Mouse (Mus musculus) MEL (cell line): ENCODE measurements around the gene Angptl7. TPM values are rescaled to one million over a fixed set of nuclear protein-coding genes. Genes with fewer than 3 reads are reported as not detected.

Source experiments
- DNase-seq: peaks from one replicate; pipeline ENCODE4 v3.0.0; 2011; ENCODE audit warnings: low read depth, low spot score
- H3K27ac ChIP-seq: 2 replicates; pipeline ENCODE4 v1.5.1; 2012; ENCODE audit warnings: low read depth, mild to moderate bottlenecking, control low read depth, low read length, moderate library complexity; ENCODE audit not compliant: control insufficient read depth
- H3K27me3 ChIP-seq, 2 experiments: fragments of 150-350 bp in 1 of 2; sonication (generic) in 1 of 2; 2 replicates each; pipeline ENCODE4 v1.6.1; 2012; ENCODE audit warnings: low read length in 2 of 2, mild to moderate bottlenecking in 2 of 2, improper control_type of control experiment in 1 of 2, moderate library complexity in 1 of 2; ENCODE audit not compliant: insufficient read depth in 2 of 2, control insufficient read depth in 1 of 2
- H3K36me3 ChIP-seq, 2 experiments: 2 replicates each; pipeline ENCODE4 v1.6.1; 2012 to 2014; ENCODE audit warnings: low read length in 2 of 2, improper control_type of control experiment in 1 of 2, inconsistent platforms in 1 of 2, mild to moderate bottlenecking in 1 of 2; ENCODE audit not compliant: insufficient read depth in 2 of 2, control insufficient read depth in 1 of 2
- H3K4me1 ChIP-seq, 2 experiments: fragments of 150-350 bp in 1 of 2; sonication (generic) in 1 of 2; 2 replicates each; pipeline ENCODE4 v1.6.1; 2012; ENCODE audit warnings: low read length in 2 of 2, improper control_type of control experiment in 1 of 2, mild to moderate bottlenecking in 1 of 2; ENCODE audit not compliant: insufficient read depth in 2 of 2, control insufficient read depth in 1 of 2
- H3K4me3 ChIP-seq, 2 experiments: fragments of 150-350 bp in 1 of 2; sonication (generic) in 1 of 2; 2 replicates each; pipeline ENCODE4 v1.5.1; 2012; ENCODE audit warnings: low read depth in 2 of 2, low read length in 2 of 2, mild to moderate bottlenecking in 2 of 2, moderate library complexity in 2 of 2, control low read depth in 1 of 2, improper control_type of control experiment in 1 of 2; ENCODE audit not compliant: control insufficient read depth in 1 of 2, insufficient read depth in 1 of 2
- H3K79me2 ChIP-seq: 2 replicates; pipeline ENCODE4 v1.6.1; 2012; ENCODE audit warnings: mild to moderate bottlenecking, low read length, moderate library complexity; ENCODE audit not compliant: control insufficient read depth, poor library complexity, insufficient read depth
- H3K9ac ChIP-seq: 2 replicates; pipeline ENCODE4 v1.6.1; 2012; ENCODE audit warnings: low read depth, mild to moderate bottlenecking, control low read depth, low read length, moderate library complexity; ENCODE audit not compliant: control insufficient read depth, poor library complexity, severe bottlenecking
- H3K9me3 ChIP-seq: fragments of 150-350 bp; sonication (generic); replicated peaks from 2 replicates; pipeline ENCODE4 v1.6.1; 2012; ENCODE audit warnings: mild to moderate bottlenecking, low read length, improper control_type of control experiment, moderate library complexity; ENCODE audit not compliant: insufficient read depth
- CTCF ChIP-seq, 3 experiments: IDR thresholded peaks in 2 of 3; conservative IDR thresholded peaks in 1 of 3; 2 replicates each; pipeline ENCODE4 v1.5.1; 2011 to 2012; ENCODE audit warnings: low read length in 3 of 3, low read depth in 2 of 3, mild to moderate bottlenecking in 2 of 3, improper control_type of control experiment in 1 of 3, inconsistent platforms in 1 of 3, mixed read lengths in 1 of 3, moderate library complexity in 1 of 3; ENCODE audit not compliant: control insufficient read depth in 1 of 3, insufficient read depth in 1 of 3, poor library complexity in 1 of 3, severe bottlenecking in 1 of 3
- E2F4 ChIP-seq: IDR thresholded peaks from 2 replicates; pipeline ENCODE4 v1.6.1; 2011; ENCODE audit warnings: low read depth, low read length, improper control_type of control experiment, borderline replicate concordance
- ELF1 ChIP-seq: IDR thresholded peaks from 2 replicates; pipeline ENCODE4 v1.6.1; 2014; ENCODE audit warnings: low read depth, mild to moderate bottlenecking, inconsistent platforms, low read length, improper control_type of control experiment, moderate library complexity
- EP300 ChIP-seq, 2 experiments: IDR thresholded peaks; 2 replicates each; pipeline ENCODE4 v1.6.1; 2011; ENCODE audit warnings: improper control_type of control experiment in 2 of 2, low read length in 2 of 2, low read depth in 1 of 2, mild to moderate bottlenecking in 1 of 2
- ETS1 ChIP-seq: IDR thresholded peaks from 2 replicates; pipeline ENCODE4 v1.6.1; 2012; ENCODE audit warnings: low read depth, mild to moderate bottlenecking, inconsistent platforms, low read length, improper control_type of control experiment, moderate library complexity
- GATA1 ChIP-seq: IDR thresholded peaks from 2 replicates; pipeline ENCODE4 v1.6.1; 2011; ENCODE audit warnings: low read depth, low read length, improper control_type of control experiment
- HCFC1 ChIP-seq: IDR thresholded peaks from 2 replicates; pipeline ENCODE4 v1.6.1; 2012; ENCODE audit warnings: low read depth, mild to moderate bottlenecking, inconsistent platforms, low read length, improper control_type of control experiment, moderate library complexity
- JUND ChIP-seq: IDR thresholded peaks from 2 replicates; pipeline ENCODE4 v1.6.1; 2011; ENCODE audit warnings: low read depth, mild to moderate bottlenecking, improper control_type of control experiment, low read length
- MAX ChIP-seq: IDR thresholded peaks from 2 replicates; pipeline ENCODE4 v1.6.1; 2011; ENCODE audit warnings: low read length, improper control_type of control experiment
- MAZ ChIP-seq: IDR thresholded peaks from 2 replicates; pipeline ENCODE4 v1.6.1; 2012; ENCODE audit warnings: low read depth, mild to moderate bottlenecking, inconsistent platforms, low read length, improper control_type of control experiment
- MEF2A ChIP-seq: IDR thresholded peaks from 2 replicates; pipeline ENCODE4 v1.6.1; 2014; ENCODE audit warnings: low read depth, mild to moderate bottlenecking, inconsistent platforms, low read length, improper control_type of control experiment; ENCODE audit not compliant: poor library complexity, insufficient replicate concordance, severe bottlenecking; ENCODE audit errors: extremely low read depth
- POLR2A ChIP-seq, 2 experiments: IDR thresholded peaks; 2 replicates each; pipeline ENCODE4 v1.6.1; 2011 to 2012; ENCODE audit warnings: low read length in 2 of 2, mild to moderate bottlenecking in 2 of 2, control low read depth in 1 of 2, improper control_type of control experiment in 1 of 2, low read depth in 1 of 2, moderate library complexity in 1 of 2; ENCODE audit not compliant: control insufficient read depth in 1 of 2, insufficient read depth in 1 of 2, poor library complexity in 1 of 2
- RCOR1 ChIP-seq: IDR thresholded peaks from 2 replicates; pipeline ENCODE4 v1.6.1; 2012; ENCODE audit warnings: low read depth, mild to moderate bottlenecking, inconsistent platforms, low read length, improper control_type of control experiment
- SIN3A ChIP-seq: IDR thresholded peaks from 2 replicates; pipeline ENCODE4 v1.6.1; 2012; ENCODE audit warnings: low read length, improper control_type of control experiment, inconsistent platforms
- USF2 ChIP-seq, 2 experiments: IDR thresholded peaks; 2 replicates each; pipeline ENCODE4 v1.6.1; 2011 to 2012; ENCODE audit warnings: improper control_type of control experiment in 2 of 2, low read length in 2 of 2, borderline replicate concordance in 1 of 2, inconsistent platforms in 1 of 2, low read depth in 1 of 2, mild to moderate bottlenecking in 1 of 2; ENCODE audit not compliant: insufficient read depth in 1 of 2
- ZKSCAN1 ChIP-seq: IDR thresholded peaks from 2 replicates; pipeline ENCODE4 v1.6.1; 2012; ENCODE audit warnings: low read depth, mild to moderate bottlenecking, inconsistent platforms, low read length, improper control_type of control experiment, moderate library complexity
- polyA plus RNA-seq, 2 experiments: library from polyadenylated mRNA; stranded (reverse) in 1 of 2; unstranded in 1 of 2; fragments of >175 nt in 1 of 2; fragments of >200 nt in 1 of 2; gene quantifications; 2 replicates each; pipeline versions ENCODE4 v1.2.1 to v1.2.4; 2012; ENCODE audit warnings: low replicate concordance in 2 of 2, low read depth in 1 of 2; ENCODE audit not compliant: insufficient read length in 2 of 2, insufficient read depth in 1 of 2, missing spikeins in 1 of 2
- total RNA-seq: library from RNA; depleted of rRNA; stranded (reverse); fragments of 300-350 nt; gene quantifications from 2 replicates; pipeline ENCODE4 v1.2.3, GENCODE M21; 2012

Gene Angptl7
- total and polyA plus RNA-seq, 3 experiments: not detected

DNA sequence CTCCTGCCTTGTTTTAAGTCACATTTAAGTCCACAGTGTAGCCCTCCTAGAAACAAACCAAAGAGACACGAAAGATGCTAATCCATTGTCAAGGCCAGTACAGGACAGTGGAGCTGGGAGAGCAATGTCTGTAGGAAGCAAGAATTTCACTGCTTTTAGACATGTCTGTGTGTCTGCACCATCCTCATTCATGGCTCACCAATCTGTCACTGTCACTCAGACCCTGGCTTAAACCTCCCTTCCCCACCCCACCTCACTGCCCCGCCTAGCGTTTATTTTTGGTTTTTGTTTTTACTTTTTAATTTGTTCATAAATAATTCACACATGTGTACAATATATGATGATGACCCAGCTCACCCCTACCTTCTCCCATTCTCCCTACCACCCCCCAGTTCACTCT lies 32.3 kb upstream of the Angptl7 start:
- TF ChIP-seq MEF2A: no peak
- TF ChIP-seq USF2 (IDR thresholded peaks at IDR 0.05; ENCODE audit: borderline replicate concordance in 1 of 2, insufficient read depth in 1 of 2, low read depth in 1 of 2, low read length in 2 of 2): no peak
- TF ChIP-seq ELF1: no peak
- no peak for TF ChIP-seq CTCF (IDR thresholded peaks at IDR 0.05 in 2 of 3, conservative IDR thresholded peaks at IDR 0.05 in 1 of 3; ENCODE audit: control insufficient read depth in 1 of 3, insufficient read depth in 1 of 3, low read depth in 2 of 3, low read length in 3 of 3, poor library complexity in 1 of 3, severe bottlenecking in 1 of 3)
- DNase-seq: no peak
- no peak overlapping the region for H3K9ac ChIP-seq
- H3K36me3 ChIP-seq: peaks cover 0 to 2% of the 10 kb centered on the region in 2 experiments; a peak in 2 of 4 replicates
- H3K27me3 ChIP-seq: no peaks in the 10 kb centered on the region
- H3K79me2 ChIP-seq: no peaks in the 10 kb centered on the region
- no peak overlapping the region for H3K4me3 ChIP-seq
- H3K27ac ChIP-seq: no peak overlapping the region
- H3K9me3 ChIP-seq: no peaks in the 10 kb centered on the region
- no peaks in the 10 kb centered on the region for H3K4me1 ChIP-seq

DNA sequence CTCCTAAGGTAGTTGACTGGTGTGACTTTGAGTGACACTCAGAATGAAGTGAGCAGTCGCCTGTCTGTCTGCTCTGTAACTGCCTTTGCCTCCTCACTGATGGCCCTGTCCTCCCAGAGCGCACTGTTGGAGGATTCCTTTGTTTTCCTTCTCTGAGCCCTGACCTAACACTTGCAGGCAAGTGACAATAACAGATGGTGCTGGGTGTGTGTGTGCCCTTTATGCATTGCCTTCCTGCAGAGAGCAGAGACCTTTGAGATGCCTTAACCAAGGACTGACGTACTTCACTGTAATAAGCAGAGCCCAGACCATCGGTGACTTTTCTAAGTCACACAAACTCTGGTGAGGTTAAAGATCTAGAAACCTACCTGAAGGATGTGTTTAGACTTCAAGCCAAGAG lies 31.1 kb upstream of the Angptl7 start:
- Histone ChIP-seq H3K27ac (no peak overlapping the region), H3K79me2 (no peaks in the 10 kb centered on the region), H3K9ac (no peak overlapping the region), H3K36me3 (peaks cover 0 to 2% of the 10 kb centered on the region in 2 experiments; a peak in 2 of 4 replicates), H3K9me3 (no peaks in the 10 kb centered on the region), H3K27me3 (no peaks in the 10 kb centered on the region), H3K4me3 (no peak overlapping the region), H3K4me1 (no peaks in the 10 kb centered on the region)
- TF ChIP-seq RCOR1 (no peak), ZKSCAN1 (no peak), E2F4 (no peak), USF2 (IDR thresholded peaks at IDR 0.05; ENCODE audit: borderline replicate concordance in 1 of 2, insufficient read depth in 1 of 2, low read depth in 1 of 2, low read length in 2 of 2) (no peak), SIN3A (no peak), ETS1 (no peak), HCFC1 (no peak), MAZ (no peak), MAX (no peak), EP300 (IDR thresholded peaks at IDR 0.05; ENCODE audit: low read depth in 1 of 2, low read length in 2 of 2) (no peak), POLR2A (IDR thresholded peaks at IDR 0.05; ENCODE audit: control insufficient read depth in 1 of 2, insufficient read depth in 1 of 2, low read depth in 1 of 2, low read length in 2 of 2, poor library complexity in 1 of 2) (no peak), GATA1 (no peak), JUND (no peak)
- no peak for DNase-seq
